Mouse (Mus musculus): ENCODE results near the gene Uox.

GRCm38 (mm10) chr3:146583908-146584307 is 13.7 kb downstream of the Uox start:
- TF ChIP-seq CTCF (IDR thresholded peaks at IDR 0.05; ENCODE audit: low read depth, low read length) (no peak), POLR2A (IDR thresholded peaks at IDR 0.05; ENCODE audit: borderline replicate concordance, low read depth, low read length) (no peak)
